Mouse (Mus musculus) small intestine, adult 2 months (tissue): Measurements from ENCODE around the gene Arnt2. TPM values are rescaled to one million over a fixed set of nuclear protein-coding genes. Genes with fewer than 3 reads are reported as not detected.

ENCODE experiments used
- H3K27ac ChIP-seq: fragments of 200-500 bp; 2 replicates; pipeline ENCODE4 v1.5.1; 2012; ENCODE audit warnings: low read depth, low read length, control low read depth, inconsistent platforms; ENCODE audit not compliant: insufficient read depth
- H3K27me3 ChIP-seq: fragments of 200-500 bp; 2 replicates; pipeline ENCODE4 v1.6.1; 2012; ENCODE audit warnings: mild to moderate bottlenecking, moderate library complexity, low read length, inconsistent platforms; ENCODE audit not compliant: control insufficient read depth, insufficient read depth
- H3K36me3 ChIP-seq: fragments of 200-500 bp; 2 replicates; pipeline ENCODE4 v1.6.1; 2012; ENCODE audit warnings: mild to moderate bottlenecking, low read length, control low read depth, inconsistent platforms; ENCODE audit not compliant: control insufficient read depth, insufficient read depth
- H3K4me1 ChIP-seq: fragments of 200-500 bp; 2 replicates; pipeline ENCODE4 v1.6.1; 2012; ENCODE audit warnings: low read length, inconsistent platforms, mixed read lengths; ENCODE audit not compliant: control insufficient read depth, insufficient read depth, insufficient read length
- H3K4me3 ChIP-seq: fragments of 200-500 bp; 2 replicates; pipeline ENCODE4 v1.5.1; 2012; ENCODE audit warnings: low read depth, mild to moderate bottlenecking, control low read depth, inconsistent platforms, low read length, moderate library complexity
- CTCF ChIP-seq: fragments of 200-500 bp; IDR thresholded peaks from 2 replicates; pipeline ENCODE4 v1.5.1; 2012; ENCODE audit warnings: low read depth, mild to moderate bottlenecking, control low read depth, inconsistent platforms, low read length, moderate library complexity, mixed read lengths; ENCODE audit not compliant: insufficient replicate concordance, insufficient read length; ENCODE audit errors: extremely low read depth
- POLR2A ChIP-seq: fragments of 200-500 bp; IDR thresholded peaks from 2 replicates; pipeline ENCODE4 v1.6.1; 2012; ENCODE audit warnings: low read depth, mild to moderate bottlenecking, control low read depth, inconsistent platforms, low read length, moderate library complexity
- WGBS: fragments of 180-500 bp; shearing (Covaris S2); methylation state at CpG from one replicate; pipeline ENCODE4 v1.1.7; 2018; 5-methylcytosine and 5-hydroxymethylcytosine counted together
- polyA plus RNA-seq: library from polyadenylated mRNA; depleted of rRNA; stranded (reverse); fragments of >200 nt; gene quantifications from 2 replicates; pipeline ENCODE4 v1.2.3, GENCODE M21; 2012

The Arnt2 gene
- polyA plus RNA-seq, 1 experiment, result 3.2 TPM

DNA sequence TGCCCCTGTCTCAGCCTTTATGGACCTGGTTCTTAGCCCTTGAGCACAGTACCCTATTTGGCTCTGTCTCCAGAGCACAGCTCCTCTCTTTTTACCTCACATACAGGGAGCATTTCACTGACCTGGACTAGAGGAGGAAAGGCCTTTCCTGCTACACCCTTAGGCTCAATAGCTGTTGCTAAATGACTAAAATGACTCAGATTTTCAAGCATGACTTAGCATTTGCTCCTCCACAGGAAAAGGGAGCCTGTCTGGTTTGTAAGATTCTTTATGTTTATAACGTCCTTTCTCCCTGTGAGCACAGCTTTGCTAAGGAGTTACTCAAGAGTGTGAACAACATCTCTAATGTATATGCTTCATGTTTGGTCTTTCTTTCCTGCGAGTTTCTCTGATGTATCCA, 47.3 kb downstream of the Arnt2 start:
- TF ChIP-seq POLR2A (no peak), CTCF (no peak)
- Histone ChIP-seq H3K4me1 (no peaks in the 10 kb centered on the region), H3K36me3 (no peaks in the 10 kb centered on the region), H3K27ac (no peak overlapping the region), H3K27me3 (no peaks in the 10 kb centered on the region), H3K4me3 (no peak overlapping the region)
- 63% methylated on average over 2 of the region's 2 CpGs for WGBS

DNA sequence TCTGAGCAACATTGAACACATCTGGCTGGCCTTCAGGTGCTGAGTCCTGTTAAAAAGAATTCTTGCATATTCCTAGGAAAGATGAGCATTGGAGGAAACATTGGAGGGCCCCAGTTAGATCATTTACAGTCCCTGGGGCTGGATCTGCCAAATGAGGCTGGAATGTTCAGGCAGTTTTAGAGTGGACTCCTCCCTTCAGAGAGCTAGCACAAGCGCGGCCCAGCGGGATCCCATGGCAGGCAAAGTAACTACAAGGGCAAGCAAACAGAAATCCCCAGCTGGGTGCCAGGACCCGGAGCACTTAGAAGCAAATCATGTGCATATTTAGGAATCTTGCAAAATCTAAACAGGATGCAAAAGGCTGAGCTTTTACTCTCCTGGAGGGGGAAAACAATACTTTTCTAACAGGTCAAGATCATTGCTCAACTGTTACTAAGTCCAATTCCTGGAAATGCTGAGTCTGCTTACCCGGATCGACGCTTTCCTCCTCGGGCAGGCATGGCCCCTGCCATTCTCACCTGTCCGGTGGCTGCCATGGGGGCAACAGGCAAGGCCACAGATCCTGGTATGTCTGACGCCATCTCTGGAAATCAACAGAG, 48.8 kb downstream of the Arnt2 start:
- no peak for TF ChIP-seq POLR2A
- no peak for TF ChIP-seq CTCF
- no peak overlapping the region for H3K27ac ChIP-seq
- H3K27me3 ChIP-seq, result no peaks in the 10 kb centered on the region
- no peaks in the 10 kb centered on the region for H3K36me3 ChIP-seq
- H3K4me1 ChIP-seq, result no peaks in the 10 kb centered on the region
- no peak overlapping the region for H3K4me3 ChIP-seq
- 77% methylated on average over 10 of the region's 10 CpGs for WGBS

DNA sequence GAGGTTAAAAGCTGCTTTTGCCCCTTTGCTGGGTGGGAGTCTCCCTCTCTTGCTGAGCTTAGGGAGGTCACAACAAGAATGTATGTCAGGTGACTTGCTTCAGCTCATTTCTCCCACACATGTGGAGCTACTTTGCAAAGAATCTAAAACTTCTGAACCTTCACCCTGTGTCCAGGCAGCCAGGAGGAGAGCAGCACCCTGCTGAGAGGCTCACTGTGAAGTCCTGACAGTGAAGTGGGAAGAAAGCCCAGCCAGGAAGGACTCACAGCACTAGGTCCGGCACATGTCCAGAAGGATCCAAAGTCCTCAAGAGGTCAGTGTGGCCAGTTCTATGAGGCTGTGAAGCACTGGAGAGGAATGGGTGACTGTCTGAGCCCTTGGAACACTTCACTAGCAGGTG, 51.5 kb downstream of the Arnt2 start:
- H3K4me1 ChIP-seq, result no peaks in the 10 kb centered on the region; the same call in 1 of the 2 replicates

DNA sequence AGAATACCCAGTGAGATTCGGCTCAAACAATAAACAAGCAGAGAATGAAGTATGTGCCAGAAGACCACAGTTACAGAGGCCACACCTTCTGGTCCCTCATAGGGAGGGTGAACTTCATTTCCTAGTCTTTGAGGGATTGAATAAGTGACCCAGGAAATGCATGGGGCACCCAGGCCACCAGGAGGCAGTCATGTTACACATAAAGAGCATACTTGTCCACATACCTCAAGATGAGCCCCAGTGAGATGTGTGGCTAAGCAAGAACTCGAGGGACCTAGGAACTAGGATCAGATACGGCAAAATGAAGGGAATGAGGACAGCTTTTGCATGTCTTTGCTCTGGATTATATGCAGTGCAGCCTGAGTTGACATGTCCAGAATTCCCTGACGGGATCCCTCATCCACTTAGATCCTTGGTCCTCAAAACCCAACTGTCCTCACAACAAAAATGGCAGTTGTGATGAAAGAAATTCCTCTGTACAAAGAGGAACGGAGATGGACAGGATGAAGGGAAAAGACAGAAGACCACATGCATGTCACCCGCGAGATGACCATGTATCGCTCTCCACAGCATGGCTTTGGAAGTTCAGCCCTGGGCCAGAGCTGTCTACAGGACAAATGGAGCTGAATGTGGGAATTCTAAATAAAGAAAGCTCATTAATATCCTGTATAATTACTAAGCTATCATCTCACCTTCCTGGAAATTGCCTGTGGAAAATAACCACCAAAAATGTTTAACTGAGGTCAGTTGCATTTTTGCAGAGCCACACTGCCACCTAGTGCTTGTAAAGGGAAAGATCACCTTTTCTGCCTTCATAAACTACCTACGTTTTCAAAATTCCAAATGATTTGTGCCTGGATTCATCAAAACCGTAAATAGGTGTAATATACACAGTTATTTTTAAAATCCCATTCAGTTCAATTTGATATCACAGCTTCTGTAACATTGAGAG, 54.1 kb downstream of the Arnt2 start:
- Histone ChIP-seq H3K4me1 (no peaks in the 10 kb centered on the region; the same call in 1 of the 2 replicates), H3K27me3 (no peaks in the 10 kb centered on the region), H3K27ac (no peak overlapping the region), H3K36me3 (no peaks in the 10 kb centered on the region), H3K4me3 (no peak overlapping the region)
- 56% methylated on average over 10 of the region's 10 CpGs for WGBS
- no peak for TF ChIP-seq POLR2A
- peak; percentile 50; the same call in 1 of the 2 replicates for TF ChIP-seq CTCF

More for the DNA sequence above, 51.5 kb downstream of the Arnt2 start:
- TF ChIP-seq POLR2A, result no peak
- no peak for TF ChIP-seq CTCF
- 56% methylated on average over 1 of the region's 1 CpGs for WGBS
- no peak overlapping the region for H3K27ac ChIP-seq
- H3K4me3 ChIP-seq, result no peak overlapping the region
- H3K27me3 ChIP-seq, result no peaks in the 10 kb centered on the region
- no peaks in the 10 kb centered on the region for H3K36me3 ChIP-seq

DNA sequence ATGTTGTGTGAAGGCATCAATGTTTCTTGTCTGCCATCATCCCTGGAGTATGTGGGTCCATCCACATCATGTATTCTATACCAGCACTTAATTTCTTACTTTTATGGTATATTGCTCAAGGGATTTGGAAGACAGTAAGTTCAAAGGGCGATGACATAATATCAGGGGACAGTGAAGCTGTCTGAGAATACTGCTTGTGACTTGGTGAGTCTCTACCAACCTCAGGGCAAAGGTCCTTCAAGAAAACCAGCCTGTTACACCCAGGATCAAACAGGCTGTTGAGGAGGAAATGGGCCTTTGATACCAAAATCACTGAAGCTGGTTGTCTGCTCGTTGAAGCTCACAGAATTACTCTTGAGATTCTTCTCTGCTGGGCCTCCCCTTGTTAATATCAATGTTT, 55.1 kb downstream of the Arnt2 start:
- WGBS, result 73% methylated on average over 2 of the region's 2 CpGs
- H3K27me3 ChIP-seq, result no peaks in the 10 kb centered on the region
- H3K27ac ChIP-seq, result no peak overlapping the region
- H3K4me3 ChIP-seq, result no peak overlapping the region
- H3K36me3 ChIP-seq, result no peaks in the 10 kb centered on the region
- no peak for TF ChIP-seq POLR2A
- no peaks in the 10 kb centered on the region; the same call in 1 of the 2 replicates for H3K4me1 ChIP-seq

DNA sequence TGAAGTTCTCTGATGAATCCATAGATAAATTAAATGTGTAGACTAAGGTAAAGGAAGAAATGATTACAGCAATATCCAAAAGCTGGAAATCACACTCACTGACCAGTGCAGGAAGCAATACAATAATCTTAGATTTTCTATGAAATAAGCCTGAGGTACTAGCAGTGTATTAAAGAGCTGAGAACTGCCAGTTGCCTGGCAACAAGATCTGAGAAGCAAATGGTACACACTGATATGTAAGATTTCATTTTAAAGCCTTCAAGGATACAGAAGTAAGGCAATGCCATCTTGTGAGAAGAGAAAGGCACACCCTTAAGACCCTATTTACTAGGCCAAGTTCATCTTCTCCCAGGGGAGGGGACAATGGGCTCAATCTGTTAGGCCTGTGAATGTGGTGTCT, 59.4 kb downstream of the Arnt2 start:
- H3K4me3 ChIP-seq, result no peak overlapping the region
- TF ChIP-seq POLR2A, result no peak
- TF ChIP-seq CTCF, result no peak
- H3K4me1 ChIP-seq, result no peaks in the 10 kb centered on the region; the same call in 1 of the 2 replicates
- no peaks in the 10 kb centered on the region for H3K36me3 ChIP-seq
- H3K27me3 ChIP-seq, result no peaks in the 10 kb centered on the region
- no peak overlapping the region for H3K27ac ChIP-seq

DNA sequence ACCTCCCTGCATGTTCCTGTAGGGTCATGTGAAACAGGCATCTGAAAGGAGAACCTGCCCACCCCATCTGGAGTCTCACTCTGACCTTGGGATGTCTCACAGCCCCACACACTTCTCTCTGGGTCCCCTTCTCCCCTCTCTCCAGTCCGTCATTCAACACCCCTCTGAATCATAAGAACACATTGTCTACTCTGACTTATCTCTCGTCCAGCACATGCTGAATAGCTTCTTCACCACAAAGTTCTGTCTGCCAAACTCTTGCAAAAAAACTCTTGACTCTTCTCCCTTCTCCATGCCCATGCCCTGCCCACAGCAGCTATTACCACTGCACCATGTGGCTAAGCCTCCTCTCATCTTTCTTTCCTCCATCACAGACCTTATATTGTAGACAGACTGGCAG, 60.0 kb downstream of the Arnt2 start:
- Histone ChIP-seq H3K36me3 (no peaks in the 10 kb centered on the region), H3K27ac (no peak overlapping the region), H3K4me1 (no peaks in the 10 kb centered on the region; the same call in 1 of the 2 replicates), H3K27me3 (no peaks in the 10 kb centered on the region), H3K4me3 (no peak overlapping the region)
- 86% methylated on average over 2 of the region's 2 CpGs for whole genome bisulfite sequencing
- TF ChIP-seq CTCF (no peak), POLR2A (no peak)
